Mouse (Mus musculus) hindbrain, embryonic 13.5 days (tissue): Measurements from ENCODE around the gene Ankzf1. TPM values are rescaled to one million over a fixed set of nuclear protein-coding genes. Genes with fewer than 3 reads are reported as not detected.
A peak's percentile ranks its signal among the peaks of the same experiment; 100 is the strongest.

Experiments
- ATAC-seq: fragments of 200-750 bp; cut with Nextera tagmentation; 2 replicates; pipeline ENCODE4 v1.8.0; 2017; ENCODE audit warnings: moderate TSS enrichment; ENCODE audit not compliant: low FRiP score
- H3K27ac ChIP-seq: fragments of 300-500 bp; sonication (generic); 2 replicates; pipeline ENCODE4 v1.5.1; 2015; ENCODE audit warnings: inconsistent platforms, mild to moderate bottlenecking, moderate library complexity
- H3K27me3 ChIP-seq: fragments of 300-500 bp; sonication (generic); 2 replicates; pipeline ENCODE4 v1.6.1; 2015; ENCODE audit warnings: mild to moderate bottlenecking, inconsistent platforms
- H3K36me3 ChIP-seq: fragments of 300-500 bp; sonication (generic); 2 replicates; pipeline ENCODE4 v1.6.1; 2015; ENCODE audit warnings: mild to moderate bottlenecking, inconsistent platforms
- H3K4me1 ChIP-seq: fragments of 300-500 bp; sonication (generic); replicated peaks from 2 replicates; pipeline ENCODE4 v1.6.1; 2015; ENCODE audit warnings: inconsistent platforms
- H3K4me2 ChIP-seq: fragments of 300-500 bp; sonication (generic); 2 replicates; pipeline ENCODE4 v1.6.1; 2015; ENCODE audit warnings: inconsistent platforms, mild to moderate bottlenecking, moderate library complexity
- H3K4me3 ChIP-seq: fragments of 300-500 bp; sonication (generic); 2 replicates; pipeline ENCODE4 v1.5.1; 2015; ENCODE audit warnings: mild to moderate bottlenecking, inconsistent platforms
- H3K9ac ChIP-seq: fragments of 300-500 bp; sonication (generic); 2 replicates; pipeline ENCODE4 v1.6.1; 2015; ENCODE audit warnings: mild to moderate bottlenecking, inconsistent platforms
- H3K9me3 ChIP-seq: fragments of 300-500 bp; sonication (generic); 2 replicates; pipeline ENCODE4 v1.6.1; 2016; ENCODE audit warnings: inconsistent platforms
- WGBS: fragments of 180-500 bp; shearing (Covaris S2); methylation state at CpG from one replicate; pipeline ENCODE4 v1.1.7; 2015; 5-methylcytosine and 5-hydroxymethylcytosine counted together
- polyA plus RNA-seq: library from polyadenylated mRNA; unstranded; fragments of >200 nt; fragmentation: Nextera tagmentation; extraction: Ambion mirVana; gene quantifications from 2 replicates; pipeline ENCODE4 v1.2.1, GENCODE M21; 2015

The Ankzf1 gene
- polyA plus RNA-seq, 1 experiment from 2014 or later, result 23.4 TPM

GRCm38 (mm10) chr1:75201236-75201635 is 9.3 kb downstream of the Ankzf1 start:
- no peaks in the 10 kb centered on the region for H3K27me3 ChIP-seq
- no peak overlapping the region for H3K4me2 ChIP-seq
- no peak overlapping the region for H3K4me3 ChIP-seq
- no peaks in the 10 kb centered on the region for H3K4me1 ChIP-seq
- WGBS, result 77% methylated on average over 1 of the region's 1 CpGs
- no peak overlapping the region for H3K27ac ChIP-seq
- no peaks in the 10 kb centered on the region for H3K9me3 ChIP-seq
- no peak for ATAC-seq
- H3K36me3 ChIP-seq, result peaks cover 47% of the 10 kb centered on the region
- H3K9ac ChIP-seq, result no peak overlapping the region

GRCm38 (mm10) chr1:75208967-75209678 is 17.2 kb downstream of the Ankzf1 start:
- Histone ChIP-seq H3K4me3 (peak overlapping the region; percentile 95), H3K4me1 (peaks cover 50% of the 10 kb centered on the region), H3K9me3 (no peaks in the 10 kb centered on the region), H3K4me2 (peak overlapping the region; percentile 98), H3K9ac (peak overlapping the region; percentile 64), H3K27ac (no peak overlapping the region), H3K27me3 (0 out of 2 replicates have a peak, but pooled peaks cover 7% of the 10 kb centered on the region), H3K36me3 (peaks cover 24% of the 10 kb centered on the region)
- 17% methylated on average over 34 of the region's 34 CpGs for WGBS
- no peak for ATAC-seq

GRCm38 (mm10) chr1:75210136-75211087 is 18.5 kb downstream of the Ankzf1 start, which contains the start of the genes Glb1l and Stk16:
TSS of gene Glb1l (minus strand) at chr1:75210813.
TSS of gene Stk16 (plus strand) at chr1:75210838.
- Histone ChIP-seq H3K27me3 (peaks cover 7% of the 10 kb centered on the region; the same call in 1 of the 2 replicates), H3K9ac (peak within 1 kb of the TSS; percentile 94), H3K4me3 (peak within 1 kb of the TSS; percentile 95), H3K4me1 (peaks cover 50% of the 10 kb centered on the region), H3K4me2 (peak within 1 kb of the TSS; percentile 98), H3K9me3 (no peaks in the 10 kb centered on the region), H3K27ac (no peak within 1 kb of the TSS), H3K36me3 (peaks cover 37% of the 10 kb centered on the region)
- 6% methylated on average over 42 of the region's 42 CpGs for WGBS
- ATAC-seq, result peak; percentile 94

GRCm38 (mm10) chr1:75211141-75211708 is 19.3 kb downstream of the Ankzf1 start:
- WGBS, result 11% methylated on average over 17 of the region's 17 CpGs
- peak overlapping the region; percentile 98 for H3K4me2 ChIP-seq
- H3K4me1 ChIP-seq, result peaks cover 50% of the 10 kb centered on the region
- H3K27ac ChIP-seq, result no peak overlapping the region
- ATAC-seq, result peak; percentile 52
- peak overlapping the region; percentile 95 for H3K4me3 ChIP-seq
- peaks cover 15% of the 10 kb centered on the region for H3K27me3 ChIP-seq
- H3K9ac ChIP-seq, result peak overlapping the region; percentile 94
- peaks cover 45% of the 10 kb centered on the region for H3K36me3 ChIP-seq
- H3K9me3 ChIP-seq, result no peaks in the 10 kb centered on the region

- Histone ChIP-seq H3K9ac (no peak overlapping the region), H3K27ac (no peak overlapping the region), H3K4me1 (peaks cover 50% of the 10 kb centered on the region), H3K4me3 (no peak overlapping the region), H3K9me3 (no peaks in the 10 kb centered on the region), H3K36me3 (peaks cover 45% of the 10 kb centered on the region), H3K4me2 (peak overlapping the region; percentile 98; the same call in 1 of the 2 replicates), H3K27me3 (peaks cover 28% of the 10 kb centered on the region)
- no peak for ATAC-seq
- WGBS, result 84% methylated on average over 4 of the region's 4 CpGs
Observed at GRCm38 (mm10) chr1:75212542-75212941, 20.6 kb downstream of the Ankzf1 start.

GRCm38 (mm10) chr1:75213096-75213495 is 21.1 kb downstream of the Ankzf1 start:
- Histone ChIP-seq H3K27me3 (peaks cover 33% of the 10 kb centered on the region), H3K4me1 (peaks cover 54% of the 10 kb centered on the region), H3K9me3 (no peaks in the 10 kb centered on the region), H3K27ac (no peak overlapping the region), H3K4me3 (no peak overlapping the region), H3K4me2 (no peak overlapping the region), H3K36me3 (peaks cover 45% of the 10 kb centered on the region), H3K9ac (no peak overlapping the region)
- WGBS, result 94% methylated on average over 7 of the region's 7 CpGs
- ATAC-seq, result no peak

GRCm38 (mm10) chr1:75214442-75214841 is 22.5 kb downstream of the Ankzf1 start:
- peaks cover 45% of the 10 kb centered on the region for H3K36me3 ChIP-seq
- no peak for ATAC-seq
- H3K4me3 ChIP-seq, result no peak overlapping the region
- WGBS, result 78% methylated on average over 2 of the region's 2 CpGs
- H3K27me3 ChIP-seq, result peaks cover 41% of the 10 kb centered on the region
- no peaks in the 10 kb centered on the region for H3K9me3 ChIP-seq
- H3K4me2 ChIP-seq, result no peak overlapping the region
- H3K9ac ChIP-seq, result no peak overlapping the region
- no peak overlapping the region for H3K27ac ChIP-seq
- H3K4me1 ChIP-seq, result peaks cover 56% of the 10 kb centered on the region

GRCm38 (mm10) chr1:75214886-75215285 is 22.9 kb downstream of the Ankzf1 start:
- Histone ChIP-seq H3K27ac (no peak overlapping the region), H3K4me1 (peaks cover 56% of the 10 kb centered on the region), H3K27me3 (peaks cover 44% of the 10 kb centered on the region), H3K4me3 (no peak overlapping the region), H3K9me3 (no peaks in the 10 kb centered on the region), H3K36me3 (peaks cover 45% of the 10 kb centered on the region), H3K9ac (no peak overlapping the region), H3K4me2 (no peak overlapping the region)
- ATAC-seq, result no peak
- 85% methylated on average over 5 of the region's 5 CpGs for WGBS

- peaks cover 53% of the 10 kb centered on the region for H3K27me3 ChIP-seq
- no peak for ATAC-seq
- H3K36me3 ChIP-seq, result peaks cover 45% of the 10 kb centered on the region
- H3K4me2 ChIP-seq, result no peak overlapping the region
- H3K9me3 ChIP-seq, result no peaks in the 10 kb centered on the region
- H3K4me1 ChIP-seq, result peaks cover 52% of the 10 kb centered on the region
- 94% methylated on average over 9 of the region's 9 CpGs for WGBS
- H3K4me3 ChIP-seq, result no peak overlapping the region
- H3K9ac ChIP-seq, result no peak overlapping the region
- H3K27ac ChIP-seq, result no peak overlapping the region
Observed at GRCm38 (mm10) chr1:75215785-75216184, 23.8 kb downstream of the Ankzf1 start.

- Histone ChIP-seq H3K4me3 (no peak overlapping the region), H3K4me2 (no peak overlapping the region), H3K27me3 (peaks cover 65% of the 10 kb centered on the region), H3K4me1 (peaks cover 42% of the 10 kb centered on the region), H3K9me3 (no peaks in the 10 kb centered on the region), H3K36me3 (peaks cover 42% of the 10 kb centered on the region), H3K27ac (no peak overlapping the region), H3K9ac (no peak overlapping the region)
- WGBS, result 83% methylated on average over 13 of the region's 13 CpGs
- ATAC-seq, result no peak
Observed at GRCm38 (mm10) chr1:75216797-75217585, 25.0 kb downstream of the Ankzf1 start.

- peak overlapping the region; percentile 94 for H3K4me2 ChIP-seq
- H3K36me3 ChIP-seq, result peaks cover 34% of the 10 kb centered on the region
- H3K4me1 ChIP-seq, result peaks cover 33% of the 10 kb centered on the region
- H3K27ac ChIP-seq, result no peak overlapping the region
- WGBS, result 4% methylated on average over 6 of the region's 6 CpGs
- no peaks in the 10 kb centered on the region for H3K9me3 ChIP-seq
- ATAC-seq, result no peak
- H3K4me3 ChIP-seq, result peak overlapping the region; percentile 56; the same call in 1 of the 2 replicates
- peaks cover 73% of the 10 kb centered on the region for H3K27me3 ChIP-seq
- no peak overlapping the region for H3K9ac ChIP-seq
Observed at GRCm38 (mm10) chr1:75217893-75218226, 25.9 kb downstream of the Ankzf1 start.
